Mouse (Mus musculus) heart, postnatal 0 days (tissue): ENCODE results near the gene AC134908.4.

Experiments
- CTCF ChIP-seq: IDR thresholded peaks from 2 replicates; pipeline ENCODE4 v1.5.1; 2016; ENCODE audit warnings: antibody characterized with exemption, control low read depth, low read depth
- EP300 ChIP-seq: IDR thresholded peaks from 2 replicates; pipeline ENCODE4 v1.6.1; 2016; ENCODE audit warnings: antibody characterized with exemption, low read depth

GRCm38 (mm10) chr17:25839455-25840235, 44.2 kb upstream of the AC134908.4 start:
- no peak for TF ChIP-seq CTCF
- no peak for TF ChIP-seq EP300
